Mouse (Mus musculus) embryonic facial prominence, embryonic 14.5 days (tissue): ENCODE data around the gene Olfr1414. TPM values are rescaled to one million over a fixed set of nuclear protein-coding genes. Genes with fewer than 3 reads are reported as not detected.
A peak's percentile ranks its signal among the peaks of the same experiment; 100 is the strongest.

ENCODE experiments used
- ATAC-seq: fragments of 200-750 bp; cut with Nextera tagmentation; 2 replicates; pipeline ENCODE4 v1.8.0; 2017; ENCODE audit warnings: low read depth, moderate number of reproducible peaks, moderate TSS enrichment
- DNase-seq: peaks from one replicate; pipeline ENCODE4 v3.0.0-alpha.2; 2015; ENCODE audit warnings: low spot score
- H3K27ac ChIP-seq: fragments of 300-500 bp; sonication (generic); replicated peaks from 2 replicates; pipeline ENCODE4 v1.5.1; 2014; ENCODE audit warnings: low read depth, mild to moderate bottlenecking, low read length, moderate library complexity
- H3K27me3 ChIP-seq: fragments of 300-500 bp; sonication (generic); replicated peaks from 2 replicates; pipeline ENCODE4 v1.6.1; 2014; ENCODE audit warnings: low read length; ENCODE audit not compliant: control insufficient read depth, insufficient read depth
- H3K36me3 ChIP-seq: fragments of 300-500 bp; sonication (generic); 2 replicates; pipeline ENCODE4 v1.6.1; 2014; ENCODE audit warnings: low read length, mixed read lengths; ENCODE audit not compliant: control insufficient read depth, insufficient read depth
- H3K4me1 ChIP-seq: fragments of 300-500 bp; sonication (generic); 2 replicates; pipeline ENCODE4 v1.6.1; 2014; ENCODE audit warnings: antibody characterized with exemption, low read length; ENCODE audit not compliant: control insufficient read depth, insufficient read depth
- H3K4me2 ChIP-seq: fragments of 300-500 bp; sonication (generic); 2 replicates; pipeline ENCODE4 v1.6.1; 2014; ENCODE audit warnings: low read depth, mild to moderate bottlenecking, low read length, moderate library complexity, mixed read lengths
- H3K4me3 ChIP-seq: fragments of 300-500 bp; sonication (generic); 2 replicates; pipeline ENCODE4 v1.5.1; 2014; ENCODE audit warnings: low read depth, mild to moderate bottlenecking, low read length
- H3K9ac ChIP-seq: fragments of 300-500 bp; sonication (generic); 2 replicates; pipeline ENCODE4 v1.6.1; 2014; ENCODE audit warnings: low read depth, mild to moderate bottlenecking, low read length, moderate library complexity, mixed read lengths
- H3K9me3 ChIP-seq: fragments of 300-500 bp; sonication (generic); 2 replicates; pipeline ENCODE4 v1.6.1; 2016; ENCODE audit warnings: low read length; ENCODE audit not compliant: control insufficient read depth
- WGBS: fragments of 180-500 bp; shearing (Covaris S2); extraction: QIAGEN DNeasy Blood & Tissue Kit; methylation state at CpG from one replicate; pipeline ENCODE4 v1.1.7; 2014; 5-methylcytosine and 5-hydroxymethylcytosine counted together
- polyA plus RNA-seq: library from polyadenylated mRNA; unstranded; fragments of >200 nt; fragmentation: Nextera tagmentation; extraction: Ambion mirVana; gene quantifications from 2 replicates; pipeline ENCODE4 v1.2.1, GENCODE M21; 2014

The Olfr1414 gene
- polyA plus RNA-seq, 1 experiment from 2014 or later = 0.11 TPM

DNA sequence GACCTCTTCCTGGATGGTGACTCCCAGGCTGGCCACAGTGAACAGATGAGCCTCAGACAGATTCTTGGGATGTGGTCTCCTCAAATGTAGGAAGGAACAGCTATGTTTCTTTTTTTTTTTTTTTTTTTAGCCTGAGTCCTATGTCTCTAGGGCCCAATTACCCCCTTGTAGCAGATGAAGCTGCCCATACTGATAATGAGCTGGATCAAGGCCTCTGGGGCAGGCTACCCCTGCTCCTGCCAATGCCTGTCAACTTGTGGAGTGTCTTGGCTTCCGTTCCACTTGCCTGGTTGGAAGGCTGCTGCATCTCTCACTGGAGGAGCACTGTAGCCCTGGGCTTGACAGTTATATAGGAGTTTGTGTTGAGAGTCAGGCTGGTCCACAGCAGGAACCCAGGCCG is 22.5 kb downstream of the Olfr1414 start, which contains the start of gene Olfr1415:
Gene Olfr1415, minus strand, starts transcription at position 101 of the 400 bp plus-strand sequence.
- WGBS = 80% methylated on average over 2 of the region's 2 CpGs
- no peaks in the 10 kb centered on the region for H3K4me1 ChIP-seq
- ATAC-seq = no peak
- H3K4me3 ChIP-seq = no peak within 1 kb of the TSS
- H3K9me3 ChIP-seq = peaks cover 5% of the 10 kb centered on the region; the same call in 1 of the 2 replicates
- no peak for DNase-seq
- no peak within 1 kb of the TSS for H3K9ac ChIP-seq
- no peak within 1 kb of the TSS for H3K27ac ChIP-seq
- no peaks in the 10 kb centered on the region for H3K36me3 ChIP-seq
- H3K4me2 ChIP-seq = no peak within 1 kb of the TSS
- H3K27me3 ChIP-seq = no peaks in the 10 kb centered on the region

DNA sequence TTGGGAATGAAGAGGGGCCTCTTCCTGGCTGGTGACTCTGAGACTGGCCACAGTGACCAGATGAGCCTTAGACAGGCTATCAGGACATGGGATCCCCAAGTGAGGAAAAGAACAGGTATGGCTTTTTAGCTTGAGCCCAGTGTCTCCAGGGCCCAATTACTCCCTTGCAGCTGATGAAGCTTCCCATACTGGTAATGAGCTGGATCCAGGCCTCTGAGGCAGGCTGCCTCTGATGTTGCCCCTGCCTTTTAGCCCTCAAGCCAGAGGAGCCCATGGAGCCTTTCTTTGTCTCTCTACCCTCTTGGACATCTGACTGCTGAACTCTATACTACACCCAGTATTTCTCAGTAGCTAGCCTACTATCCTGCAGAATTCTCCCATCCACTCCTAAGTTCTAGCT is 33.4 kb downstream of the Olfr1414 start, which contains the start of gene Olfr1416:
Gene Olfr1416, minus strand, starts transcription at position 101 of the 400 bp plus-strand sequence.
- ATAC-seq (no peak), DNase-seq (no peak)
- Histone ChIP-seq H3K27ac (no peak within 1 kb of the TSS), H3K9ac (no peak within 1 kb of the TSS), H3K4me2 (no peak within 1 kb of the TSS), H3K4me3 (no peak within 1 kb of the TSS), H3K9me3 (peaks cover 8% of the 10 kb centered on the region; the same call in 1 of the 2 replicates), H3K4me1 (no peaks in the 10 kb centered on the region), H3K36me3 (no peaks in the 10 kb centered on the region), H3K27me3 (no peaks in the 10 kb centered on the region)

DNA sequence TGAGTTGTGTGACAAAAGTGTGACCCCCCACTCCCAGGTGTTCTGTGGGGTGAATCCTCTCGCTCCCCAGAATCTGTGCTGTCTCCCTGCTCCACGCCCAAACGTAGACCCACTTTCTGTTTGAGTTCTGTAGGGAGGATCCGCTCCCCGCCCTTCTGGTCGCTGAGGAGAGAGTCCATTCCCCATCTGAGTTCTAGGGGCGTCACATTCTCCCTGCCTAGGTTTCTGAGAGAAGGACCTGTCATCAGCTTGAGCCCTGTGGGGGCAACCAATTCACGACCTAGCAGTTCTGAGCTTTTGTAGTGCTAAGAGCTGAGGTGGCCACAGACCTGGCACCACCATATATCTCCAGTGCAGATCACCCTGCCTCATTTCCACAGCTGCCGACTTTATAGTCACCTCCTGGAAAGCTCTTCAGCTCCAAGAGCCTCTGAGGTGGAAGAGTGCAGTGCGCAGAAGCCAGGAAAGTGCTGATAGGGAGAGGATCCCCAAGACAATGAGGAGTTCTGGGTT is 44.3 kb downstream of the Olfr1414 start:
- ATAC-seq (no peak; the same call in 1 of the 2 replicates), DNase-seq (peak; percentile 9)
- Histone ChIP-seq H3K27ac (peak overlapping the region; percentile 59), H3K9ac (peak overlapping the region; percentile 97), H3K4me3 (peak overlapping the region; percentile 96), H3K4me1 (no peaks in the 10 kb centered on the region), H3K4me2 (peak overlapping the region; percentile 78), H3K36me3 (peaks cover 18% of the 10 kb centered on the region), H3K27me3 (0 out of 2 replicates have a peak, but pooled peaks cover 3% of the 10 kb centered on the region), H3K9me3 (no peaks in the 10 kb centered on the region)
- 3% methylated on average over 10 of the region's 10 CpGs for WGBS

DNA sequence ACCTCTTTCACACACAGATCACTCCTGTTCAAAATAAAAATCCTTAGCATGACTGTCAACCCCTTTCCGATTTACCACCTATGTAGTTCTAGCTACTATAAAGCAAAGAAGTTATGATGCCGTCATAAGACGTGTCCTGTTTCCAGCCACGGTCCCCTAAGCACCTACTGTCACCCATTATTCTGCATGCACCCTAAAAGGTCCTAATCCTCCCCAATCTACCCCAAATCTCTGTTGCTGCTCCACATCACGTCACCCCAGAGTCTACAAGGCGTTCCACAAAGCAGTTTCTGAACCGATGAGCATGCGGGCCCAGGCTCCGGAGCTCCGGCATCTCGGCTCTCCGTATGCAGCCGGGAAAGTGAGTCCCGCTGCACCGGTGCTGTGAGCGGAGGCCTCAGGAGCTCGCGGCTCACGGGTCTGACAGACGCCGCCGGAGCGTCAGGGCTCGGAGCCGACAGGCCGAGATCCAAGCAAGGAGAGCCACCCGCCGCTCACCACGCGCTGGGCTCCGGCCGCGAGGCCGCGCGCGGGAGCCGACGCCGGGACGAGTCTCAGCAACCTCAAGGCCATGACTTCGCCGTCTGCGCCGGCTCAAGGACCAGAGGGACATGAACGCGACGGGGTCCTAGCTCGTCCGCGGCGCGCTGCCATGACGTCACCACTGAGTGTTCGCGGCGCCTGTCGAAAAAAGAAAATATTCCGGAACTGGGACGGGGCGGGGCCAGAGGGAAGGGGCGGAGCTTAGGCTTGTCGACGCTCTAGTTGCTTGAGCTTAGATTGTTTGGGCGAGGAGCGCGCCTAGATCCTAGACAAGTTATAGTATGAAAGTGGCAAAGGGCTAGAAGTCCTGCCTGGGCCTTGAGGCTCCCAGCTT is 45.1 kb downstream of the Olfr1414 start, which contains the start of gene Ndufa10:
Gene Ndufa10, minus strand, starts transcription at position 696 of the 877 bp plus-strand sequence.
- Histone ChIP-seq H3K27ac (peak within 1 kb of the TSS; percentile 59), H3K9ac (peak within 1 kb of the TSS; percentile 97), H3K27me3 (0 out of 2 replicates have a peak, but pooled peaks cover 3% of the 10 kb centered on the region), H3K9me3 (no peaks in the 10 kb centered on the region), H3K4me3 (peak within 1 kb of the TSS; percentile 96), H3K4me1 (no peaks in the 10 kb centered on the region), H3K4me2 (peak within 1 kb of the TSS; percentile 78), H3K36me3 (peaks cover 25% of the 10 kb centered on the region)
- DNase-seq (peak; percentile 92), ATAC-seq (peak; percentile 94)
- WGBS = under 1% methylated on average over 60 of the region's 67 CpGs

DNA sequence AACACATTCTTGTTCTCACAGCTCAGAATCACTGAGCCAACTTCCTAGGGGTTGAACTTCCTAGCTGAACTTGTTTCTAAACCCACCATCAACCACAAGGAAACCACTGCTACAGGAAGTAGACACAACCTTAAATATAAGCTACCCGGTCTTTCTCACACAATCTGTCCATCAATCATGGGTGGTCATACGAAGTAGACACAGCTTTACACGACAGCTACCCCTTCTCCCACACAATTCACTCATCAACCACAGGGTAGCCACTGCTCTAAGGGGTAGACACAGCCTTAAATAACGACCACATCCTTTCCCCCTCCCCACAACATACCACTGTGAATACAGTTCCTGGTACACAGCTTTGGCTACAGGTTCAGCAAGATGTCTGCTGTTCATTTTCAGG is 49.6 kb downstream of the Olfr1414 start:
- H3K27me3 ChIP-seq = no peaks in the 10 kb centered on the region
- ATAC-seq (no peak), DNase-seq (no peak)
- H3K4me3 ChIP-seq = no peak overlapping the region
- 82% methylated on average over 4 of the region's 4 CpGs for WGBS
- H3K4me1 ChIP-seq = no peaks in the 10 kb centered on the region
- H3K9me3 ChIP-seq = no peaks in the 10 kb centered on the region
- no peak overlapping the region for H3K4me2 ChIP-seq
- peaks cover 69% of the 10 kb centered on the region for H3K36me3 ChIP-seq
- no peak overlapping the region for H3K27ac ChIP-seq
- no peak overlapping the region for H3K9ac ChIP-seq

DNA sequence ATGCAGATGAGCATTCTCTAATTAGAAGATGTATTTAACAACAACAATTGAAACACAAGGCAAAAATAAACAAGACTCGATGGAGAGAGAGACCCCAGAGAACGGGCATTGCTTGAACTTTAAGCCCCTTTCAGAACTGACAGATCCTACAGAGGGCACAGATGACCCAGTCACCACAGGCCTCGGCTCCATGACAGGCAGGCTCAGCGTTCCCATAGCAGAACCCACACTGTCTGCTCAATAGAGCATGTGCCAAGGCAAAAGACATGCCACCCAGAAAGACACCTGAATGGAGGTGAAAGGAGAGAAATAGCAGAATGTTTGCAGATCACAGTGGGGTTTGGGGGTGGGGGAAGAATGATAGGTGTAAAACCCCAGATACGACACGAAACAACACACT is 60.0 kb downstream of the Olfr1414 start:
- ATAC-seq = no peak
- DNase-seq = no peak
- 89% methylated on average over 6 of the region's 6 CpGs for WGBS

DNA sequence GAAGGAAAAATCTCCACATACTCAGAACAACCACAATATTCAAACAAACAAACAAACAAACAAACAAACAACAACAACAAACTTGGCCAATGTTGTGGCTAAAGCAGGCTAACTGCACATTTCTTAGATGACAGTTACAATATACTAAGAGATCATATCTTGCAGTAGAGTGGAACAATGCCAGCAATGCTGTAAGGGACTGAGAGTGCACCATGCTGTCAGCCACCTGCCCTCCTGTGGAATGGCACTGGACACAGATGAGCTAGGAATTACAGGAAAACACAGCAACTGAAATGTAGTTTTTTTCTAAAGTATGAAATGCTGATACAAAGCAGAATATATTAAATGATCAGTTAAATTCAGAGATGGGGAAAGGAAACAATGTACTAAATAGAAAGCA is 60.7 kb downstream of the Olfr1414 start:
- Histone ChIP-seq H3K36me3 (peaks cover 80% of the 10 kb centered on the region), H3K4me2 (no peak overlapping the region), H3K9ac (no peak overlapping the region), H3K9me3 (0 out of 2 replicates have a peak, but pooled peaks cover 8% of the 10 kb centered on the region), H3K4me3 (no peak overlapping the region), H3K27ac (no peak overlapping the region), H3K4me1 (no peaks in the 10 kb centered on the region), H3K27me3 (no peaks in the 10 kb centered on the region)
- no peak for ATAC-seq
- no peak for DNase-seq

More for the DNA sequence above, 60.0 kb downstream of the Olfr1414 start:
- Histone ChIP-seq H3K4me2 (no peak overlapping the region), H3K4me3 (no peak overlapping the region), H3K9ac (no peak overlapping the region), H3K27me3 (no peaks in the 10 kb centered on the region), H3K27ac (no peak overlapping the region), H3K4me1 (no peaks in the 10 kb centered on the region), H3K9me3 (0 out of 2 replicates have a peak, but pooled peaks cover 8% of the 10 kb centered on the region), H3K36me3 (peaks cover 80% of the 10 kb centered on the region)
